Mouse (Mus musculus) Patski (cell line): ENCODE data around the gene Fgfr2. TPM values are rescaled to one million over a fixed set of nuclear protein-coding genes. Genes with fewer than 3 reads are reported as not detected.

Experiments
- ATAC-seq: fragments of 100-300 bp; one replicate; pipeline ENCODE4 v1.8.0; 2021
- CTCF ChIA-PET: fragments of 350-600 bp; sonication (Branson Sonifier 250); formaldehyde crosslinking; loops from one replicate; lab custom pipeline; 2022; ENCODE audit warnings: inconsistent platforms; lab: Charles Lee
- POLR2A ChIA-PET: fragments of 350-600 bp; sonication (Branson Sonifier 250); formaldehyde crosslinking; loops from one replicate; lab custom pipeline; 2022; ENCODE audit warnings: antibody characterized with exemption, inconsistent platforms; lab: Charles Lee
- DNase-seq: peaks from one replicate; pipeline ENCODE4 v3.0.0-alpha.2; 2011; ENCODE audit warnings: low read depth, low spot score
- H3K27me3 ChIP-seq: fragments of 371-371 bp; one replicate; pipeline ENCODE4 v1.5.1; 2021
- CTCF ChIP-seq: fragments of 100-300 bp; IDR thresholded peaks from one replicate; pipeline ENCODE4 v1.5.1; 2021
- in situ Hi-C: fragments of 300-500 bp; cut with MboI; formaldehyde crosslinking; loops from 3 replicates; pipeline ENCODE4 v1.11.1; 2018; ENCODE audit warnings: low pct_unique_long_range_greater_than_20kb, mixed read lengths
- polyA plus RNA-seq: library from polyadenylated mRNA; unstranded; gene quantifications from one replicate; pipeline ENCODE4 v1.2.3, GENCODE M21; 2021

The Fgfr2 gene
- polyA plus RNA-seq, 1 experiment from 2014 or later: 48.8 TPM

- ChIA-PET CTCF (no interaction called here), POLR2A (no interaction called here)
- DNase-seq: no peak
- no peak for TF ChIP-seq CTCF
- peaks cover 4% of the 10 kb centered on the region for H3K27me3 ChIP-seq
- in situ Hi-C loops: no loop called here
- no peak for ATAC-seq
Observed at GRCm38 (mm10) chr7:131031755-131032154, 2091.4 kb downstream of the Fgfr2 start, which contains the start of gene Dmbt1. Gene Dmbt1 (plus strand): TSS chr7:131032053.

DNA sequence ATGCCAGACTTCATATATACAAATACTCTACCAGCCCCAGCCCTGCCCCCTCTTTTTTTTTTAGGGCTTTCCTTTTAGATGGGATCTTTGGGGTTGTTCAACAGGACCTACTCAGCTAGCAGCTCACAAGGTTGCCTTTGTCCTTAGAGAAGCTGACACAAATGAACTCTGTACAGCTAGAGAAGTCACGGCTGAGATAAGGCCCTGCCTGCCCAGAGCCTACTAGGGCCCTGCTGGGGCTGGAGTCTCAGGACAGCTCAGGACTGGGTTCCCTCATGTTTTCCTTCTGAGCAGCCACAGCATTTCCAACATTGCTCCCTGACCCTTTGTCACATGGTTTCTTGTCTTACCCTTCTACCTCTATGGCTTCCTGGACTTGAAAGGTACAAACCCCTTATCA is 2095.6 kb downstream of the Fgfr2 start:
- ChIA-PET CTCF (no interaction called here), POLR2A (no interaction called here)
- no peak for TF ChIP-seq CTCF
- in situ Hi-C loops: no loop called here
- DNase-seq: no peak
- H3K27me3 ChIP-seq: peaks cover 4% of the 10 kb centered on the region
- ATAC-seq: no peak

DNA sequence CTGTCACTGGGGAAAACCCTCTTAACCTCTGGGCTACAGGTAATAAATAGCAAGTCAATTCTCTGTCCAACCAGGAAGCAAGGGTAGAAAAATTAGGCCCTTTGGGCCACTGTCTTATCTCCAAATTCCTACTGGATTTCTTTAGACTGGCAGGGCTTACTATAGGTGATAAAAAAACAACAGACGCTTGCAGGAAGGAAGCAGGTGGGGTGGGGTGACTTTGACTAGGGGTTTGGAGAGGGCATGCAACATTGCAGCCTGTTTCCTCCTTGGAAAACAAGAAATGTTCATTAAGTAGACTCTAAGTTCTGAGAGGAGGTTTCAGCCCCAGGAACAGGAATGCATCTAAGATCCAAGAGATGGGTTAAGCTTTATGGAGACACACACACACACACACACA is 2098.3 kb downstream of the Fgfr2 start:
- H3K27me3 ChIP-seq: no peaks in the 10 kb centered on the region
- ChIA-PET CTCF (interaction anchor here (1.0 kb wide), 1 partner anchor 9 kb away, joined by 3 read pairs; no protein-coding TSS in a partner anchor), POLR2A (no interaction called here)
- no peak for TF ChIP-seq CTCF
- ATAC-seq (no peak), DNase-seq (no peak)
- in situ Hi-C loops: no loop called here

GRCm38 (mm10) chr7:131019181-131019580 is 2104.0 kb downstream of the Fgfr2 start:
- in situ Hi-C loops: no loop called here
- ChIA-PET CTCF (interaction anchor here (1.6 kb wide), 1 partner anchor 25 kb away, joined by 5 read pairs; no protein-coding TSS in a partner anchor), POLR2A (no interaction called here)
- DNase-seq (no peak), ATAC-seq (no peak)
- no peak for TF ChIP-seq CTCF
- no peaks in the 10 kb centered on the region for H3K27me3 ChIP-seq

- in situ Hi-C loops: no loop called here
- no peak for TF ChIP-seq CTCF
- ChIA-PET POLR2A (no interaction called here), CTCF (no interaction called here)
- H3K27me3 ChIP-seq: no peaks in the 10 kb centered on the region
- DNase-seq (no peak), ATAC-seq (no peak)
Observed at GRCm38 (mm10) chr7:131011901-131012300, 2111.2 kb downstream of the Fgfr2 start.

GRCm38 (mm10) chr7:131009178-131009577 is 2114.0 kb downstream of the Fgfr2 start:
- no peak for ATAC-seq
- TF ChIP-seq CTCF: no peak
- POLR2A ChIA-PET: no interaction called here
- CTCF ChIA-PET: no interaction called here
- no peak for DNase-seq
- H3K27me3 ChIP-seq: no peaks in the 10 kb centered on the region
- in situ Hi-C loops: no loop called here

DNA sequence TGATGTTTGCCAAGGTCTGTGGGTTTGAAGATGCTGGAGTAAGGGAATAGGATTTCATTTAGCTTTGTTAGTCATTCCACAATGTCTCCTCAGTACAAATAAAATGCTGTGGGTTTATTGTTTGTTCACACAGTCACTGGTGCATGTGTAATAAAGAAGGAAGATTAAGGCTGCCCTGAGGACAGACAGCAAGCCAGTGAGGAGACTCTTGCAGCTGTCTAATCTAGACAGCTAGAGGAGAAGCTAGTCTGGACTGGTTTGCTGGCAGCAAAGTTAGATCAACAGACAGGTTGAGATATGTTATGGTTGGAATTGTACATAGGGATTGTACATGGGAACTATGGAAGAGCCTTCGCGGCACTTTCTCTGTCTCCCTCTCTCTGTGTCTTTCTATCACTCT is 2115.9 kb downstream of the Fgfr2 start:
- ATAC-seq (no peak), DNase-seq (no peak)
- CTCF ChIA-PET: interaction anchor here (1.8 kb wide), 1 partner anchor 13 kb away, joined by 6 read pairs; no protein-coding TSS in a partner anchor
- POLR2A ChIA-PET: interaction anchor here (0.6 kb wide), 1 partner anchor 37 kb away, joined by 3 read pairs; no protein-coding TSS in a partner anchor
- in situ Hi-C loops: no loop called here
- TF ChIP-seq CTCF: no peak
- H3K27me3 ChIP-seq: no peaks in the 10 kb centered on the region

GRCm38 (mm10) chr7:131004071-131004470 is 2119.1 kb downstream of the Fgfr2 start:
- ATAC-seq (no peak), DNase-seq (no peak)
- no peak for TF ChIP-seq CTCF
- CTCF ChIA-PET: no interaction called here
- POLR2A ChIA-PET: no interaction called here
- H3K27me3 ChIP-seq: no peaks in the 10 kb centered on the region
- in situ Hi-C loops: no loop called here

DNA sequence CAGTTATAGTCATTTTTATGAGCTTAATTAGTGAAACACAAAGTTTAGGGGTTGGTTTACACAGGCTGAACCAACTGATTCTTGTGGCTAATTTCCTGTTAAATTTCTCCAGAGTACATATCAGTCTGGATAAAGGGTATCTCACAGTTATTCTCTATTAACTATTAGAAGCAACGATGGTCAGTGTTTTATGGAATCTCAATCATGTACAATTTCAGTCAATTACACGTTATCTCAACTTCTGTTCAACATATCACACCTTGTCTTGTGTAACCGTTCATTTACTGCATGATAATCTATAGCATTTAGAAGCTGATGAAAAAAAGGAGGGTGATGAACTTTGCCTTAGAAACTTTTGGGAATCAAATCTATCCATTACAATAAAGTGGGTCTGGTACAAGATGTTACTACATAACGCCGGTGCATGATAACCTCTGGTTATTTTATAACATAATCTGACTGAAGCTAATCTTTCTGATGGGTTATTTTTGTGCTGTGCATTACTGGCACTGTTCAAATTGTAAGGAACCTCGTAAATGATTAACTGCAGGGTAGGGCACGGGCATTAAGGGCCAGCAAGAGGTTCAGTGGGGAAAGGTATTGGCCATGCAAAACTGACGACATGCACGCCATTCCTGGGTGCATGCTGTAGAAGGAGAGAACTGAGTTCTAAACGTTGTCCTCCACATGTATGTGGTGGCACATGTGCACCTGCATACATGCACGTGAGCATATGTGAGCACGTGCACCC is 2121.0 kb downstream of the Fgfr2 start:
- ChIA-PET CTCF (no interaction called here), POLR2A (no interaction called here)
- ATAC-seq (no peak), DNase-seq (no peak)
- in situ Hi-C loops: no loop called here
- TF ChIP-seq CTCF: no peak
- H3K27me3 ChIP-seq: no peaks in the 10 kb centered on the region

- no peaks in the 10 kb centered on the region for H3K27me3 ChIP-seq
- CTCF ChIA-PET: interaction anchor here (1.3 to 2.0 kb wide), 5 partner anchors 10 to 159 kb away, joined by 3 to 6 read pairs (median 5); no protein-coding TSS in a partner anchor
- TF ChIP-seq CTCF: peak; percentile 74
- ATAC-seq: no peak
- in situ Hi-C loops: no loop called here
- DNase-seq: no peak
- POLR2A ChIA-PET: no interaction called here
Observed at GRCm38 (mm10) chr7:130993907-130994306, 2129.2 kb downstream of the Fgfr2 start.

DNA sequence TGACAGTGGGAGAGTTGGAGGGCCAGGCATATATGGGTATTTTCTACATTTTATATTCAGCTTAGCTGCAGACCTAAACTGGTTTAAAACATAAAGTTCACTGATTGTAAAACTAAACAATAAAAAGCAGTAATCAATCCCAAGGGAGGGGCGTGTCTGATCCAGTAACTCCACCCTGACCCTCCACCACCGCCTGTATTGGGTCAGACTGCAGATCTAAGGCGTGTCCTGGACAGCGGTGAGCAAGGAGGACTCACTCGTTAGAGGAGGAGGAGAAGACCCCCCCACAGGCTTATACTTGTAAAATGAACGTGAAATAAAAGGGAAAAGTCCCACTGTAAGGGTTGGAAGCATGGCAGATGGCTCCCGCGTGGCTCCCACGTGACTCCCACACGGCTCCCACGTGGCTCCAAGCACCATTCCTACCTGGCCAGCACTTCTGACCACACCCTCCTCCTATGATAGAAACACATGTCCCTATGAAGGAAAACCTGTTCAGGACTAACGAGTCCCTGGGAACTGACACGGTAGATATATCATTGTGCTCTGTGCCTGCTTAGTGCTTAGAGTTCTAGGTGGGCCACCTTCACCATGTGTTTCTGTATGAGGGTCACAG is 2131.9 kb downstream of the Fgfr2 start:
- POLR2A ChIA-PET: no interaction called here

More for the DNA sequence above, 2131.9 kb downstream of the Fgfr2 start:
- TF ChIP-seq CTCF: no peak
- CTCF ChIA-PET: no interaction called here
- DNase-seq (no peak), ATAC-seq (no peak)
- H3K27me3 ChIP-seq: no peaks in the 10 kb centered on the region
- in situ Hi-C loops: no loop called here
